Mouse (Mus musculus) heart, embryonic 11.5 days (tissue): ENCODE results near the gene Hoxa13. TPM values are rescaled to one million over a fixed set of nuclear protein-coding genes. Genes with fewer than 3 reads are reported as not detected.

Source experiments
- ATAC-seq: fragments of 200-750 bp; cut with Nextera tagmentation; replicated peaks from 2 replicates; pipeline ENCODE4 v1.8.0; 2017; ENCODE audit warnings: moderate library complexity; ENCODE audit not compliant: insufficient number of reproducible peaks, low FRiP score, low TSS enrichment
- H3K27ac ChIP-seq: fragments of 300-500 bp; sonication (generic); 2 replicates; pipeline ENCODE4 v1.5.1; 2014; ENCODE audit warnings: mild to moderate bottlenecking, low read depth, low read length
- H3K27me3 ChIP-seq: fragments of 300-500 bp; sonication (generic); 2 replicates; pipeline ENCODE4 v1.6.1; 2014; ENCODE audit warnings: mild to moderate bottlenecking, low read length, mixed read lengths; ENCODE audit not compliant: control insufficient read depth, insufficient read depth
- H3K36me3 ChIP-seq: fragments of 300-500 bp; sonication (generic); 2 replicates; pipeline ENCODE4 v1.6.1; 2014; ENCODE audit warnings: mild to moderate bottlenecking, low read length, moderate library complexity, mixed read lengths; ENCODE audit not compliant: control insufficient read depth, insufficient read depth
- H3K4me1 ChIP-seq: fragments of 300-500 bp; sonication (generic); 2 replicates; pipeline ENCODE4 v1.6.1; 2014; ENCODE audit warnings: low read length; ENCODE audit not compliant: control insufficient read depth, insufficient read depth
- H3K4me2 ChIP-seq: fragments of 300-500 bp; sonication (generic); 2 replicates; pipeline ENCODE4 v1.6.1; 2014; ENCODE audit warnings: mild to moderate bottlenecking, moderate library complexity
- H3K4me3 ChIP-seq: fragments of 300-500 bp; sonication (generic); 2 replicates; pipeline ENCODE4 v1.5.1; 2014; ENCODE audit warnings: low read depth, low read length
- H3K9ac ChIP-seq: fragments of 300-500 bp; sonication (generic); 2 replicates; pipeline ENCODE4 v1.6.1; 2014; ENCODE audit warnings: mild to moderate bottlenecking, low read depth, low read length, moderate library complexity
- H3K9me3 ChIP-seq: fragments of 300-500 bp; sonication (generic); replicated peaks from 2 replicates; pipeline ENCODE4 v1.6.1; 2016; ENCODE audit warnings: low read length; ENCODE audit not compliant: control insufficient read depth
- WGBS: fragments of 180-500 bp; shearing (Covaris S2); extraction: QIAGEN DNeasy Blood & Tissue Kit; methylation state at CpG from one replicate; pipeline ENCODE4 v1.1.7; 2014; ENCODE audit not compliant: insufficient replicate concordance; 5-methylcytosine and 5-hydroxymethylcytosine counted together
- polyA plus RNA-seq: library from polyadenylated mRNA; unstranded; fragments of >200 nt; fragmentation: Nextera tagmentation; extraction: Ambion mirVana; gene quantifications from 2 replicates; pipeline ENCODE4 v1.2.1, GENCODE M21; 2014

Gene Hoxa13
- polyA plus RNA-seq, 1 experiment from 2014 or later: not detected

DNA sequence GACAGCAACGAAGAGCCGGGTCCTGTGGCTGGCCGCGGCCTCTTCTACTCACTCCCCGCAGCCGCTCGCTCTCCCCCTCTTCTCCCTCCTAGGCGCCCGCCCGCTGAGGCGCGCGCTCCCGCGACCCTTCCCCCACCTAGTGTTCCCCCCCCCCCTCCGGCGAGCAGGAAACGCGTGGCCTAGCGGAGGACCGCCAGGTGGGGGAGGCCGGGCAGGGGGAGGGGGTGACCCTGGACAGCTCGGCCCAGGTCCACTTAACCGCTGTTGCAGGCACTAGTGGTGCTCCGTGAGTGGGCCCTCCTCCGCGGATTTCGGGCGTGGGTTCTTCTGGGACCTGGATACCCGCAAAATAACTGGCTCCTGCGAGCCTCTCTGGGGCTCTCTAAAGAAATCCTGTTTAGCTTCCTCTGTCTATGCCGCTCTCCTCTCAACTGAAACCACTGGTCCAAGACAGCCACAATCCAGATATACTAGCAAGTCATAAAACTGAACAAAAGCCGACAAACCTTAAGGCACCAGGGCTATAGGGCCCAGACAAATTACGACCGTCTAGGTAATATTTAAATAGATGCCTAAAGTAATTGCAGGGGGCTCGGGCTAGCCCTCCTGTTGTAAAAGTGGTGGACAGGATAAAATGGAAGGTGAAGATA, 30.0 kb downstream of the Hoxa13 start, which contains the start of gene Hoxa9:
Gene Hoxa9 (minus strand): TSS at position 574 of the 650 bp plus-strand sequence.
- no peak within 1 kb of the TSS for H3K4me2 ChIP-seq
- peak; percentile 26; the same call in 1 of the 2 replicates for ATAC-seq

DNA sequence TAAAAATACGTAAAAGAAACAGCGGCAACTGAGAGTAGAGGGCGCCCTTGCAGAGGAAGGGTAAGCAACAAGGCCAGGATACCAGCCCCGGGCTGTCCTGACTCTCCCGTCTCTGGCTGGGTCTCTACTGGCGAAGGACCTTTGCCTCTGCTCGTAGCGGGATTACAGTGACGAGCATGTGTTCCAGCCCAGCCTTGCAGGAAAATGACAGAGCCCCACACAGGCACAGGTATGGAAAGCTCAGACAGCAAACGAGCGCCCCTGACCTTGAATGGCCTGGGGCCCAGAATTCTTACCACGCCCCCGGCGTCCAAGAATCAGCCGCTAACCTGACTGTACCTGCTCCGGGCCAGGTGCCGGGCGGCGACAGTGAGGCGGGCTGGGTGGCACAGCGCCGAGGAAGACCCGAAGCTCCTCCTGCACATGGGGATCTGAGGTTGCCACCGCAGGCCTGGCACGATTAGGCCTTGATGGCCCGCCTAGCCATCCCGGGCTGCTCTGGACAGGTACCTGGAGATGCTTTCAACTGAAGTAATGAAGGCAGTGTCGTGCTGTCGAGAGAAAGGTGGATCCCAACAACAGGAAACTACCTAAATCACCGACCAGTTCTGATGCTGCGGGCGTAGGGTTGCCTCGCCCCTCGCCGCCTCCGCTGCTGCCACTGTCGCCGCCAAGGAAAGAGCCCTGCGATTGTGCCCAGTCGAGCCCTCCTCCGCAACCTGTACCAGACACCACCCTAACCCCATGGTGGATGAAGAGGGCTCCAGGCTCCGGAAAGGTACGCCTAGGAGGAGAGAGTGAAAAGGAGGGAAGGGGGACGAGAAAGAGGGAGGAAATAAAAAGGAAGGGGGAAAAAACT, 30.9 kb downstream of the Hoxa13 start:
- Histone ChIP-seq H3K4me3 (no peak overlapping the region), H3K4me2 (no peak overlapping the region), H3K9me3 (no peaks in the 10 kb centered on the region), H3K9ac (no peak overlapping the region), H3K27ac (no peak overlapping the region), H3K36me3 (no peaks in the 10 kb centered on the region), H3K4me1 (peaks cover 8% of the 10 kb centered on the region; the same call in 1 of the 2 replicates), H3K27me3 (peaks cover 95% of the 10 kb centered on the region)
- no peak for ATAC-seq
- WGBS: 2% methylated on average over 43 of the region's 44 CpGs

More for the DNA sequence above, 30.0 kb downstream of the Hoxa13 start, which contains the start of gene Hoxa9:
- Histone ChIP-seq H3K27ac (no peak within 1 kb of the TSS), H3K4me1 (peaks cover 7% of the 10 kb centered on the region; the same call in 1 of the 2 replicates), H3K9me3 (no peaks in the 10 kb centered on the region), H3K9ac (no peak within 1 kb of the TSS), H3K27me3 (peaks cover 95% of the 10 kb centered on the region), H3K36me3 (no peaks in the 10 kb centered on the region), H3K4me3 (no peak within 1 kb of the TSS)
- WGBS: 1% methylated on average over 26 of the region's 36 CpGs

DNA sequence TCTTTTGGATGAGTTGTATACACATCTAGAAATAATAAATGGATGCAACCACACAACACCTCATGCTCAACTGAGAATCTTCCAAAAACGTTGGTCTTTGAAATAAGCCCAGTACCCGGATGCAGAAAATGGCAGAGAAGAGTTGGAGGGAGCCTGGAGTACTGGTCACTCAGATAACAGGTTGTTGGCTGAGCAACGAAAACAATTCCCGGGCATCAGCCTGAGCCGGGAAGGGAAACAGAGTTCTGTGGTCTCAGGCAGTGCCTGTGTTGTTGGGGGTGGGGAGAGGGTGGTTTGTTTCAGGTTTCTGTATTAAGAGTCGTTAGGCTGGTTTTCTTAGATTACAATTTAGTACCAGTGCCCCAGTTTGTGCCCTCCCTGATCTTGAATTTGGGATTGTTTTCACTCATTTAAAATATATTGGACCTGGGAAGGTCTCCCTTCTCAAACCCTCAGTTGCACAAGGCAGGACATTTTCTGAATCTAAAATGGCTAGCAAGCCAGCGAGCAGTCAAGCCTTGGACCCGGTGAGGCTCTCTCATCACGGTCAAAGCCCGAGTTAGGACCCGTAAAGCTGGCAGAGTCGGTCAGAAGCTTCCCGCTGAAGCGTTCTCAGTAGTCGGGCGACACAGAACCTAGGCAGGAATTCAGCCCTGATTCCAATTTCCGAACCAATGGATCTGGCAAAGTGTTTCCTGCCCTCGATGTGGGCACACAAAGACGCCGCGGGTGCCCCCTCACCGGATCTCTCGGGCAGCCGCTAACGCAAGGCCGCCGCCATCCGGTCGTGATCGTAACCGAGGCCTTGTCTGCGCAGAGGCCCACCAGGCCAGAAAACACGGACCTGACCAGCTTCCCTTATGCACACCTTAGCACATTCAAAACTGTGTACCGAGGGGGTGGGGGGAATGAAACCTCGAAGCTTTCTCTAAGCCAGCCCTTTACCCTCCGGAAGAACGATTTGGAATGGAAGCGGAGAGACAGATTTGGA, 31.9 kb downstream of the Hoxa13 start:
- no peak overlapping the region for H3K9ac ChIP-seq

DNA sequence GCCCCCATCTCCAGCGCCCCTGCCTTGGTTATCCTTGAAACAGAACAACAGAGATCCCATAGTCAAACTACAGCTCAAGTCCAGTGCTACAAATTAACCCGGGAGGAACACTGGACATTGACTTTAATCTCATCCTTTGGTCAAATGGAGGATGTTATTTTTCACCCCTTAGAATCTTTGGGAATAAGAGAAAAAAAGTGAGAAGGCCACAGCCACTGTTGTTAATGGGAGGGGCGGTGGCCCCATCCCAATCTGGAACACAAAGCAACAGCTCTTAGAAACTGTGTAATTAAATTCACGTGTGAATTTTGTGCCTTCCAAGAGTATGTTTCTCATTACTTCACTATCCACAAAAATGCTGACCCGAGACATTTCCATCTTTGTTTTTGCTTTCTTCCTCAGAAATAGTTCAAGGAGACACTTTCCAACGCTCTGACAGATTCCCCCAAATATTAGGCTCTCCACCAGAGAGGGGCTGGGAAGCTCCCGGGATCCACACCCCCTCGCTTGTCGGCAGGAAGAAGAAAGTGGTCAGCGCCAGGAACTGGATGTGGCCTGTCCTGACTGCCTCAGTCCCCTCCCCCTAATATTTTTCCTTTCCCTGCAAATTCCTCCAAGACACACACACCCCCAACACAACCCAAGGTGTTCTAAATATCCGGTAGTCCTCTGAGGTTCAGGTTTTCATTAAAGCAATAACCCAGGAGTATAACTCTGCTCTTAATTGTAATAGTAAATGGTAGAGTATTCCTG, 33.0 kb downstream of the Hoxa13 start:
- Histone ChIP-seq H3K27me3 (peaks cover 95% of the 10 kb centered on the region), H3K4me2 (no peak overlapping the region), H3K4me1 (peaks cover 5% of the 10 kb centered on the region; the same call in 1 of the 2 replicates), H3K9ac (no peak overlapping the region), H3K9me3 (no peaks in the 10 kb centered on the region), H3K27ac (no peak overlapping the region), H3K36me3 (no peaks in the 10 kb centered on the region), H3K4me3 (no peak overlapping the region)
- WGBS: 4% methylated on average over 11 of the region's 11 CpGs
- ATAC-seq: no peak

More for the DNA sequence above, 31.9 kb downstream of the Hoxa13 start:
- under 1% methylated on average over 38 of the region's 38 CpGs for whole genome bisulfite sequencing
- no peak overlapping the region for H3K4me2 ChIP-seq
- H3K27me3 ChIP-seq: peaks cover 95% of the 10 kb centered on the region
- H3K9me3 ChIP-seq: no peaks in the 10 kb centered on the region
- H3K4me1 ChIP-seq: peaks cover 5% of the 10 kb centered on the region; the same call in 1 of the 2 replicates
- no peak overlapping the region for H3K27ac ChIP-seq
- no peak for ATAC-seq
- no peaks in the 10 kb centered on the region for H3K36me3 ChIP-seq
- no peak overlapping the region for H3K4me3 ChIP-seq

DNA sequence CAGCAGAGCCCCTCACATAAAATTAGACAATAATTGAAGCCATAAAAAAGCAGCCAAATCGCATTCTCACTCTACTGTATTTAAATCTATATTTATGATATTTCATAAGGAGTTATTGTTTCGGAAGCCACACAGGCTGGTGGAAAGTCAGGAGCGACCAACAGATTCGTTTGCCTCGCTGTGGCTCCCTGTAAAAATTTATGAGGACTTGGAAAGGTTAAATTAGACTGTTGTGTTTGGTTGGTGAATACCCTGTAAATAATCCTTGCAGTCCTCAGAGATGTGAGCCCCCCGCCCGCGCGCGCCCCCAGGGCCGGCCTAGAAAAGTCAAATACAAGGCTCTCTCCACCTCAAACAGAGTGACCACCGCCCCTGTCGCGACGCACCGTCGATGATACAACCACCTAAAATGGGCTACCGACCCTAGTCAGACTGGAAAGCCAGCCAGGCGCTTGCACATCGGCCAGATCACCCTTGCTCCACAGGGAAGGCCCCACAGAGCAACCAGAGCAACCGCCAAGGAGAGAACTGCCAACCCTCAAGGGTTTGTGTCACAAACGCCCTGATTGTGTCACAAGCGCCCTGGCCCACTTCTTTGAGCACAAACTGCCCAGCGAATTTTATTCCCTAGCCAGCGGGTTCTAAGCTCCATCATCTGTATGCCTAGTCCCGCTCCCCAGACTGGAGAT, 34.0 kb downstream of the Hoxa13 start:
- Histone ChIP-seq H3K27ac (no peak overlapping the region), H3K9ac (no peak overlapping the region), H3K9me3 (no peaks in the 10 kb centered on the region), H3K4me1 (peaks cover 5% of the 10 kb centered on the region; the same call in 1 of the 2 replicates), H3K36me3 (no peaks in the 10 kb centered on the region), H3K4me2 (no peak overlapping the region), H3K4me3 (no peak overlapping the region), H3K27me3 (peaks cover 95% of the 10 kb centered on the region)
- ATAC-seq: no peak
- WGBS: 2% methylated on average over 26 of the region's 26 CpGs

DNA sequence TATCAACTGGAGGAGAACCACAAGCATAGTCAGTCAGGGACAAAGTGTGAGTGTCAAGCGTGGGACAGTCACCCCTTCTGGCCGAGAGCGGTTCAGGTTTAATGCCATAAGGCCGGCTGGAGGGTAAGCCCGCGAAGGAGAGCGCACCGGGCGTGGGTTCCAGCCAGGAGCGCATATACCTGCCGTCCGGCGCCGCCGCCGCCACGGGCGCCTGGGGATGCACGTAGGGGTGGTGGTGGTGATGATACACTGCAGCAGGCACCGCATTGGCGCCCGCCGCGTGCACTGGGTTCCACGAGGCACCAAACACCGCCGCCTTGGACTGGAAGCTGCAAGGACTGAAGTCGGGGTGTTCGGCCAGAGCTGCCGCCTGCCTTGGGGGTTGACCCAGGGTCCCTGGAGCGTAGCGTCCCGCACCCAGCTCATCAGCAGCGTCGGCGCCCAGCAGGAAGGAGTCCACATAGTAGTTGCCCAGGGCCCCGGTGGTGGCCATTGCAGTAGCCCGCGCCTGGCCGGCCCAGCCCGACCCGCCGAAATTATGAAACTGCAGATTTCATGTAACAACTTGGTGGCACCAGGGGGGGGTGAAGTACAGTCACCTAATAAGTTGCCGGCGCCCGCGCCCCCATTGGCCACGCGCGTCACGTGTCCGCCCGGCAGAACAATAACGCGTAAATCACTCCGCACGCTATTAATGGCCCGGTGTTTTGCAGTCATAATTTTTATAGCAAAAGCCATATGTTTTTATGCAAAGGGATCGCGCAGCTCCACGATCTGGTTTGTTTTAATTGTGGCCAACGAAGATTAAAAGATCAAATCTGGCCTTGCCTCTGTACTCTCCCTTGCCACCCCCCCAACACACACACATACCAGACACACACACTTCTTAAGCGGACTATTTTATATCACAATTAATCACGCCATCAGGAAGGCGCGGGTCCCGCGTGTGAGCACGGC, 34.8 kb downstream of the Hoxa13 start:
- no peak for ATAC-seq

More for the DNA sequence above, 34.8 kb downstream of the Hoxa13 start:
- H3K9ac ChIP-seq: no peak overlapping the region
- no peaks in the 10 kb centered on the region for H3K9me3 ChIP-seq
- H3K4me3 ChIP-seq: no peak overlapping the region
- 4% methylated on average over 69 of the region's 69 CpGs for WGBS
- peaks cover 5% of the 10 kb centered on the region; the same call in 1 of the 2 replicates for H3K4me1 ChIP-seq
- no peaks in the 10 kb centered on the region for H3K36me3 ChIP-seq
- no peak overlapping the region for H3K4me2 ChIP-seq
- H3K27me3 ChIP-seq: peaks cover 97% of the 10 kb centered on the region
- H3K27ac ChIP-seq: no peak overlapping the region
